Mouse (Mus musculus) subcutaneous adipose tissue, adult 2 months (tissue): Measurements from ENCODE around the gene Afap1. TPM values are rescaled to one million over a fixed set of nuclear protein-coding genes. Genes with fewer than 3 reads are reported as not detected.

Source experiments
- polyA plus RNA-seq: library from polyadenylated mRNA; depleted of rRNA; stranded (reverse); fragments of >200 nt; gene quantifications from 2 replicates; pipeline ENCODE4 v1.2.3, GENCODE M21; 2012; ENCODE audit warnings: low replicate concordance; rRNA removed

Afap1 gene
- polyA plus RNA-seq: 39.3 and 41.3 TPM in 2 replicates

GRCm38 (mm10) chr5:35893093-35893804, at the start of gene Afap1:
Gene Afap1, plus strand, starts transcription at chr5:35893319.

Other genes starting within 250 kb of the Afap1 start
- gene Htra3, start 213.5 kb upstream of the Afap1 start, polyA plus RNA-seq: 313 and 506 TPM in 2 replicates
- 16.1 and 39.6 TPM in 2 replicates for gene Sh3tc1, start 153.3 kb upstream of the Afap1 start, polyA plus RNA-seq
- gene Ablim2, start 135.4 kb upstream of the Afap1 start, polyA plus RNA-seq: 10.6 and 27.0 TPM in 2 replicates